Mouse (Mus musculus) intestine, embryonic 16.5 days (tissue): Measurements from ENCODE around the gene Casp12. TPM values are rescaled to one million over a fixed set of nuclear protein-coding genes. Genes with fewer than 3 reads are reported as not detected.

Source experiments
- ATAC-seq: fragments of 200-750 bp; cut with Nextera tagmentation; 2 replicates; pipeline ENCODE4 v1.8.0; 2017; ENCODE audit warnings: moderate TSS enrichment, moderate library complexity
- H3K27ac ChIP-seq: fragments of 300-500 bp; sonication (generic); 2 replicates; pipeline ENCODE4 v1.5.1; 2014; ENCODE audit warnings: mild to moderate bottlenecking, low read length
- H3K27me3 ChIP-seq: fragments of 300-500 bp; sonication (generic); replicated peaks from 2 replicates; pipeline ENCODE4 v1.6.1; 2014; ENCODE audit warnings: low read length, control low read depth, mixed read lengths; ENCODE audit not compliant: control insufficient read depth, insufficient read depth
- H3K36me3 ChIP-seq: fragments of 300-500 bp; sonication (generic); 2 replicates; pipeline ENCODE4 v1.6.1; 2014; ENCODE audit warnings: low read length, control low read depth; ENCODE audit not compliant: control insufficient read depth, insufficient read depth
- H3K4me1 ChIP-seq: fragments of 300-500 bp; sonication (generic); 2 replicates; pipeline ENCODE4 v1.6.1; 2014; ENCODE audit warnings: low read length, control low read depth, mixed read lengths; ENCODE audit not compliant: control insufficient read depth, insufficient read depth
- H3K4me2 ChIP-seq: fragments of 300-500 bp; sonication (generic); 2 replicates; pipeline ENCODE4 v1.6.1; 2014; ENCODE audit warnings: low read depth, low read length, control low read depth
- H3K4me3 ChIP-seq: fragments of 300-500 bp; sonication (generic); 2 replicates; pipeline ENCODE4 v1.5.1; 2014; ENCODE audit warnings: mild to moderate bottlenecking, low read length
- H3K9ac ChIP-seq: fragments of 300-500 bp; sonication (generic); 2 replicates; pipeline ENCODE4 v1.6.1; 2014; ENCODE audit warnings: low read depth, low read length
- H3K9me3 ChIP-seq: fragments of 300-500 bp; sonication (generic); 2 replicates; pipeline ENCODE4 v1.6.1; 2016; ENCODE audit warnings: low read length, control low read depth; ENCODE audit not compliant: control insufficient read depth
- WGBS: fragments of 180-500 bp; shearing (Covaris S2); extraction: QIAGEN DNeasy Blood & Tissue Kit; methylation state at CpG from one replicate; pipeline ENCODE4 v1.1.7; 2014; 5-methylcytosine and 5-hydroxymethylcytosine counted together
- polyA plus RNA-seq: library from polyadenylated mRNA; unstranded; fragments of >200 nt; fragmentation: Nextera tagmentation; extraction: Ambion mirVana; gene quantifications from 2 replicates; pipeline ENCODE4 v1.2.1, GENCODE M21; 2015

The Casp12 gene
- 6.1 and 7.1 TPM in 2 replicates for polyA plus RNA-seq

DNA sequence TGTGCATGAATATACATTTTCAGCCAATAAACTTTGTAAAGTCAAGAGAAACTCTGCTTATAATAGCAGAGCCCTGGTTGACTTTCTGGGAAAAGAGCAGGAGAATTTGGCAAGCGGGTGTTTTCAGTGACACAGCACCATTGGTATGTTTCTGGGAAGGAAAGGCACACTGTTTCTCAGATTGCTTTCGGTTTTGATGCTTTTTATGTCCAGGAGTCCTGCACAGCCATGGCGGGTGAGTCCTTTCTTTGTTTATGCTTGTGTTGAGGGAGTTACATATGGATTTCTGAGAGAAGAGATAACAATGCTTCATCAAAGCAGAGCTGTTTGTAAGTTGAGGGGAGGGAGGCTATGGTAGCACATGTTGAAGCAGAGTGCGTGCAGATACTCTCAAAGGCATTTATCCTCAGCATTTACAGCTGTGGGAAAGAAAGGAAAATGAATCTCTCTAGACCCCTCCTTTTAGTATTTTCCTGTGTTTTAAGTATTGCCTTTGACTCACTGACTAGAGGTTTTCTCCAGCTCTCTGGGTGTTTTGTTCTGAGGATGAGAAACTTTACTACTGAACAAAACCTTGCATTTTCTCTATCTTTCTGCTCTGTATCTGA is at the start of gene Casp12:
Gene Casp12, plus strand, starts transcription at position 140 of the 608 bp plus-strand sequence.
- WGBS, result 45% methylated on average over 4 of the region's 4 CpGs
- H3K4me1 ChIP-seq, result no peaks in the 10 kb centered on the region
- H3K9me3 ChIP-seq, result no peaks in the 10 kb centered on the region
- peak; percentile 76 for ATAC-seq
- H3K27me3 ChIP-seq, result no peaks in the 10 kb centered on the region
- no peaks in the 10 kb centered on the region for H3K36me3 ChIP-seq
- peak within 1 kb of the TSS; percentile 25 for H3K4me3 ChIP-seq
- peak within 1 kb of the TSS; percentile 79 for H3K27ac ChIP-seq
- peak within 1 kb of the TSS; percentile 33; the same call in 1 of the 2 replicates for H3K4me2 ChIP-seq
- H3K9ac ChIP-seq, result peak within 1 kb of the TSS; percentile 42; the same call in 1 of the 2 replicates

DNA sequence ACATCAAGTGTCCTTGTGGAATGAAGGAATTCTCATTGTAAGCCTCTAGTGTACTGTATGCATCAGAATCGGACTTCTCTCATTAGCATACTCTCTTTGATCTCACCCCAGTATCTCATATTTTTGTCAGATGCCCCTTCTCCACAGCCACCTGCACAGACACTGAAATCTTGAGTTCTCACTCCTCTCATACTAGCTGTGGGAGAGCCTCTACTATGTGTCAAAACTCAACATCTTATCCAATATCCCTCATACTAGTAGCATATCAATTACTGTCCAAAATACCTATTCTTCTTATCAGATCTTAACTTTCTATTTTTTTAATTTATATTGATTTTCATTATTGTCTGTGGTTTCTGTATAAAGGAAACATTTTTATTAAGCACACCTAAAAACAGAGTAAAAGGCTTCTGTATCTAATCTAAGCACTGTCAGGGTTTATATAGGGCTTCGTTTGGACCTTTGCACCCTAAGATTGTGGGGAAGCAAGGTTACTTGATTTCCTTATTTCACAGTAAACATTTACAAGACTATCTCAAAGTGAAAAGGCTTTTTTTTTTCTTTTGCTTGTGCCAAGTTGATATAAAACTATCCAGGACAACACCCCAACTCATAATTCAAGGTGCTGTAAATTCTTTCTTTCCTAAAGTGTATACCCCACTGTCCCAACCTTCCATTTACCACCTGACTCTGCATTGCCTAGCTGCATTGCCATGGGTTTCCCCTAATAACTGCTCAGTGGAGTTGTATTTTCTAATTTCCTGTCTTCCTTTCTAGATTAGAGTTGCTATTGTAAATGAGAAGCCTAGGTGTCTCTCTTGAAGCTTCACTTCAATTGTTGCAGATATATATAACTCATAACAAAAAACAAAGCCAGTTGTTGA is 48.6 kb upstream of the Casp12 start:
- peak; percentile 95 for ATAC-seq
- Histone ChIP-seq H3K4me1 (no peaks in the 10 kb centered on the region), H3K9me3 (no peaks in the 10 kb centered on the region), H3K27me3 (no peaks in the 10 kb centered on the region), H3K4me2 (no peak overlapping the region), H3K4me3 (no peak overlapping the region), H3K9ac (no peak overlapping the region), H3K36me3 (no peaks in the 10 kb centered on the region), H3K27ac (peak overlapping the region; percentile 70; the same call in 1 of the 2 replicates)
- 57% methylated on average over 2 of the region's 2 CpGs for WGBS

DNA sequence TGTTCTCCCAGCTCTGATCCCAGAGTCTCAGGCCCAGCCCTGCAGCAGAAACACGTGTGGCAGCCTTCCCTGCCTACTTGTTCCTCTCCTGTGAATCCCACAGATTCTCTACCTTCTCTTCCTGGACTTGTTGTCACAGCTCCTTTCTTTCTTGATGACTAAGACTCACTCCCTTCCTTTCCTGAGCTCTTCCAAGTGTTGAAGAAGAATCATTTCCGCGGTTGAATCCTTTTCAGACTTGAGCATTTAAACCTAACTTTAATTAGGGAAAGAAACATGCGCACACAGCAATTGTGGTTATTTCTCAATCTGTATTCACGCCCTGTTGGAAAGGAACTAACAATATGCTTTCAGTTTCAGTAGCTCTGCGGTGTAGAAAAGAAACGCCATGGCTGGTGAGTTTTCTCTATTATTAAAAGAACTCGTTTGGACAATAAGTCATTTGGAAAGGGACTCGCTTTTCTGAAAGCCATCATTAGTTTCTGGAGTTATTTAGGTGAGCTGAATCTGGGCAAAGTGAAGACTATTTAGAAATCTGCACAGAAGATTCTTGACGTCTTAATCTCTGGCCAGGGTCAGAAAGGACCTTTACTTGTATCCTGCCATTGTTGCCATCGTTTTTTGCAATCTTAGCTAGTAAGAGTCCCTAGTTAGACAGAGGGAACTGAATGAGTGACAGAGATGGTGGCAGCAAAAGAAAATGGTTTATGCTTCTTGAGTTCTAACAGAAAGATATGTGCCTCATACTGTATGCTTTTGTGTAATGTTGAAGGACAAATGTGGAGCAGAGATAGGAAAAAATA is 46.7 kb upstream of the Casp12 start, which contains the start of gene Casp1:
Gene Casp1, plus strand, starts transcription at position 189 of the 803 bp plus-strand sequence.
- H3K4me2 ChIP-seq, result no peak within 1 kb of the TSS
- no peak within 1 kb of the TSS for H3K9ac ChIP-seq
- 74% methylated on average over 11 of the region's 11 CpGs for WGBS
- H3K27me3 ChIP-seq, result no peaks in the 10 kb centered on the region
- H3K36me3 ChIP-seq, result no peaks in the 10 kb centered on the region
- peak within 1 kb of the TSS; percentile 41; the same call in 1 of the 2 replicates for H3K27ac ChIP-seq
- no peak within 1 kb of the TSS for H3K4me3 ChIP-seq
- H3K9me3 ChIP-seq, result no peaks in the 10 kb centered on the region
- no peak for ATAC-seq
- no peaks in the 10 kb centered on the region for H3K4me1 ChIP-seq

DNA sequence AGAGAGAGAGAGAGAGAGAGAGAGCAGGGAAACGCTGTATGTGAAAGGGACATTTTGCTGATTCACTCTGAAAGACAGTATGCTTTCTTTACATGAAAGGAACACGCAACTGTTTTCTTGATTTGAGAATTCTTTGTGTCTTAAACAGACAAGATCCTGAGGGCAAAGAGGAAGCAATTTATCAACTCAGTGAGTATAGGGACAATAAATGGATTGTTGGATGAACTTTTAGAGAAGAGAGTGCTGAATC is 46.2 kb upstream of the Casp12 start:
- no peak for ATAC-seq

DNA sequence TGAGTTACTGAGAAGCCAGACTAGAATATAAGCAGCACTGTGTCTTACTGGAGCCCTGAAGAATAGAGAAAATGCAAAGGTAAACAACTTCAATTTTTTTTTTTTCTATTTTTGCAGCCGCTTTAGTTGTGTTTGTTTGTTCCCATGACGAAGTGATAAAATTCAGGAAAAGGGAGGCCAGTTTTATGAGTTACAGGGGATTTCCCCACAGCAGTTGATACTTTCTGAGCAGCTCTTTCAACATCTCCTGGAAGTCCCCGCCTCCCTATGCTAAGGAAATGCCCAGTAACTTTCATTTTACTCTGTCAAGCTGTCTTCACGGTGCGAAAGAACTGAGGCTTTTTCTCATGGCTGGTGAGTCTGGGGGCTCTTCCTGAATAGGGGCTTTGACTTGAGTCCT is 36.7 kb upstream of the Casp12 start, which contains the start of gene Casp4:
Gene Casp4, plus strand, starts transcription at position 268 of the 400 bp plus-strand sequence.
- Histone ChIP-seq H3K4me3 (peak within 1 kb of the TSS; percentile 35), H3K9ac (no peak within 1 kb of the TSS), H3K4me2 (peak within 1 kb of the TSS; percentile 41), H3K9me3 (no peaks in the 10 kb centered on the region), H3K36me3 (no peaks in the 10 kb centered on the region), H3K4me1 (0 out of 2 replicates have a peak, but pooled peaks cover 2% of the 10 kb centered on the region), H3K27ac (0 out of 2 replicates have a peak within 1 kb of the TSS, but pooled peaks have one; percentile 0), H3K27me3 (no peaks in the 10 kb centered on the region)
- ATAC-seq, result peak; percentile 92
- 41% methylated on average over 5 of the region's 5 CpGs for WGBS

More for the DNA sequence above, 46.2 kb upstream of the Casp12 start:
- 74% methylated on average over 2 of the region's 2 CpGs for WGBS
- no peak overlapping the region for H3K4me3 ChIP-seq
- H3K4me1 ChIP-seq, result no peaks in the 10 kb centered on the region
- H3K9me3 ChIP-seq, result no peaks in the 10 kb centered on the region
- no peak overlapping the region for H3K27ac ChIP-seq
- H3K9ac ChIP-seq, result no peak overlapping the region
- no peaks in the 10 kb centered on the region for H3K27me3 ChIP-seq
- H3K4me2 ChIP-seq, result no peak overlapping the region
- H3K36me3 ChIP-seq, result no peaks in the 10 kb centered on the region

DNA sequence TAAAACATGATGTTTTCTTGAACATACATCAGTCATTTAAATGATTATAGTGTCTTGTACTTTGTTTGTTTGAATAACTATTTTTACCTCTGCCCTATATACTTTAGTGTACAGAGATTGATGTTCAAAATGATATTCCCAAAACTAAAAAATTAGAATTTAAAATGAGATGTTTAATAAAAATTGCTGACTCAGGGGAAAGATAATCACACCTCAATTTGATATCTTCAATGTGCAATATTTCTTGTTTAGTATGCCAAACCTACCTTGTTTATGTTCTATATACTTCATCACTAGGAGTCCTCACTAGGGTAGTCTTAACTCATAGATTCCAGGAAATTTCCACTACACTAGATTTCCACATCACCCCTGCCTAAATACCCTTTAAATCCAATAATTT is 35.1 kb upstream of the Casp12 start:
- Histone ChIP-seq H3K36me3 (no peaks in the 10 kb centered on the region), H3K4me3 (no peak overlapping the region), H3K27ac (no peak overlapping the region), H3K9me3 (no peaks in the 10 kb centered on the region), H3K27me3 (no peaks in the 10 kb centered on the region), H3K4me1 (0 out of 2 replicates have a peak, but pooled peaks cover 2% of the 10 kb centered on the region), H3K4me2 (no peak overlapping the region), H3K9ac (no peak overlapping the region)
- ATAC-seq, result no peak

DNA sequence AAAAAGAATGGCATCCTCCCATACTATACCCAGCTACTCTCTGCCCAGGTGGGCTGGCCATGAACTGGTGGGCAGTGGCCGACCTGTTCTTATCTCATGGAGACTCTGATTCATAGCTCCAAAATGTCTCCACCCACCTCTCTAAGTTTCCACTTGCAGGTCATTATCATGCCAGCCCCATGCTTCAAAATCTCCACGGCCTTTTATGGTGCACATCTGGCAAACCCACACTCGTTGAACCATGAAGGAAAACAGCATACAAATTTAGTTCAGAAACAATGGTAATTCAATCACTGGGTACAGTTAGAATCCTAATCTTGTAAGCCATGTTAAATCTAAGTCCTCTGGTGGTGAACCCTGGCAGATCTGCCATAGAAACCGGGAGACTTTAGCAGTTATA is 33.8 kb upstream of the Casp12 start:
- Histone ChIP-seq H3K9me3 (no peaks in the 10 kb centered on the region), H3K4me2 (no peak overlapping the region), H3K27me3 (no peaks in the 10 kb centered on the region), H3K4me1 (0 out of 2 replicates have a peak, but pooled peaks cover 2% of the 10 kb centered on the region), H3K9ac (no peak overlapping the region), H3K27ac (no peak overlapping the region), H3K36me3 (no peaks in the 10 kb centered on the region), H3K4me3 (no peak overlapping the region)
- WGBS, result 66% methylated on average over 4 of the region's 4 CpGs
- ATAC-seq, result no peak

DNA sequence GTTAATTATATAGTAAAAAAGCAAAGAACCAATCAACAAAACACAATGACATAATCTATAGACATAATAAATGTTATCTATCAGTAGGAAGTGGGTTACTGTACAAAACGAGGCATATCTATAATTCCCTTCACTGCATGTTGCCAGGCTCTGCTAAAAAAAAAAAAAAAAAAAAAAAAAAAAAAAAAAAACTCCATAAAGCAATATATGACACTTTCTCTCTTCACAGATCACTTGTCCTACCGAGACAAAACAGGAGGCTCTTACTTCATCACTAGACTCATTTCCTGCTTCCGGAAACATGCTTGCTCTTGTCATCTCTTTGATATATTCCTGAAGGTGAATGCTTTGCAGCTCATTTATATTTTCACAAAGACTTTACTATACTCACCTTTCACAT is 17.0 kb upstream of the Casp12 start:
- H3K4me2 ChIP-seq, result no peak overlapping the region
- WGBS, result 66% methylated on average over 3 of the region's 3 CpGs
- no peak overlapping the region for H3K27ac ChIP-seq
- H3K27me3 ChIP-seq, result no peaks in the 10 kb centered on the region
- H3K9ac ChIP-seq, result no peak overlapping the region
- H3K4me3 ChIP-seq, result no peak overlapping the region
- ATAC-seq, result no peak
- H3K9me3 ChIP-seq, result no peaks in the 10 kb centered on the region
- no peaks in the 10 kb centered on the region for H3K36me3 ChIP-seq
- no peaks in the 10 kb centered on the region for H3K4me1 ChIP-seq

DNA sequence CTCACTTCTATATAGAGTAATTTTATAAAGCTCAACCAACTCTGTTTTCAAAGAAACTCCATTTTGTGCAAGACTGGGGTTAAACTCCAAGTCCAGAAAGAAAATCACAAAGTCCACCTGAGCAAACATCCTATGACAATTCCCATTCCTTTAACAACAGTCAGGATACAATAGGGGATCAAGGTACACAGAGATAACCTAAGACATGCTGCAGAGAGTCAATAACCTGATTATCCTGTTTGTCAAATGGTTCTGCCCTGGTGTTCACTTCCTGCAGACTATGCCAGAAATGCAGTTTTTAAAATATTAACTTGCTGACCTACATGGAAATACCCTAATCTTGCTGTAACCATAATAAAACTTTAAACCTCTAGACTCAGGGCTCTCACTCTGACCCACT is 12.8 kb upstream of the Casp12 start:
- peak; percentile 100 for ATAC-seq
- peak overlapping the region; percentile 76 for H3K27ac ChIP-seq
- H3K4me2 ChIP-seq, result no peak overlapping the region
- H3K9ac ChIP-seq, result no peak overlapping the region
- H3K36me3 ChIP-seq, result no peaks in the 10 kb centered on the region
- H3K4me3 ChIP-seq, result no peak overlapping the region
- no peaks in the 10 kb centered on the region for H3K4me1 ChIP-seq
- no peaks in the 10 kb centered on the region for H3K9me3 ChIP-seq
- no peaks in the 10 kb centered on the region for H3K27me3 ChIP-seq
